Mouse (Mus musculus) megakaryocyte, adult 5-6 weeks (primary cell): Measurements from ENCODE around the gene Dusp6. TPM values are rescaled to one million over a fixed set of nuclear protein-coding genes. Genes with fewer than 3 reads are reported as not detected.
A peak's percentile ranks its signal among the peaks of the same experiment; 100 is the strongest.
"Not testable (repeated sequence)": the region's sequence is repeated elsewhere in the genome, so short reads cannot be mapped to it uniquely, and the experiment has no call there.

Experiments used
- ATAC-seq: 2 replicates; pipeline ENCODE4 v1.8.0; 2016; ENCODE audit warnings: mild to moderate bottlenecking, inconsistent platforms; ENCODE audit not compliant: poor library complexity, severe bottlenecking
- total RNA-seq, 2 experiments: library from RNA; stranded (forward) in 1 of 2; stranded (reverse) in 1 of 2; fragments of 153-499, 151-499 nt in 1 of 2; fragments of 221-1000, 200-1000 nt in 1 of 2; gene quantifications; 2 replicates each; pipeline versions ENCODE4 v1.2.3 to v1.2.4; 2015 to 2017

Dusp6 gene
- 47.6 and 51.1 TPM in 2 replicates for total RNA-seq (2015)
- 43.1 and 48.9 TPM in 2 replicates for total RNA-seq (2017)

GRCm38 (mm10) chr10:99262867-99263379 is at the start of gene Dusp6:
Gene Dusp6 (plus strand): TSS chr10:99263231.
- ATAC-seq = peak; percentile 68

- no peak for ATAC-seq
These were observed 48.4 kb upstream of the Dusp6 start for GRCm38 (mm10) chr10:99214421-99215299.

GRCm38 (mm10) chr10:99216570-99216969 is 46.5 kb upstream of the Dusp6 start:
- ATAC-seq = not testable (repeated sequence)

- ATAC-seq = no peak
These were observed 41.5 kb upstream of the Dusp6 start for GRCm38 (mm10) chr10:99221540-99221939.

- no peak for ATAC-seq
These were observed 40.3 kb upstream of the Dusp6 start for GRCm38 (mm10) chr10:99222726-99223125.

GRCm38 (mm10) chr10:99224218-99224617 is 38.8 kb upstream of the Dusp6 start:
- ATAC-seq = no peak

GRCm38 (mm10) chr10:99226782-99227181 is 36.2 kb upstream of the Dusp6 start:
- ATAC-seq = no peak

GRCm38 (mm10) chr10:99227968-99228864 is 34.8 kb upstream of the Dusp6 start:
- peak; percentile 46 for ATAC-seq

GRCm38 (mm10) chr10:99229031-99229684 is 33.9 kb upstream of the Dusp6 start:
- ATAC-seq = no peak

GRCm38 (mm10) chr10:99232518-99233227 is 30.4 kb upstream of the Dusp6 start:
- ATAC-seq = peak; percentile 90

- no peak for ATAC-seq
These were observed 28.7 kb upstream of the Dusp6 start for GRCm38 (mm10) chr10:99234336-99234735.

- ATAC-seq = no peak
These were observed 27.9 kb upstream of the Dusp6 start for GRCm38 (mm10) chr10:99235081-99235480.

GRCm38 (mm10) chr10:99237205-99237832 is 25.7 kb upstream of the Dusp6 start:
- ATAC-seq = no peak

- no peak for ATAC-seq
These were observed 24.5 kb upstream of the Dusp6 start for GRCm38 (mm10) chr10:99238537-99238936.

GRCm38 (mm10) chr10:99241284-99241828 is 21.7 kb upstream of the Dusp6 start:
- ATAC-seq = peak; percentile 14

- ATAC-seq = peak; percentile 85
These were observed 21.0 kb upstream of the Dusp6 start for GRCm38 (mm10) chr10:99241829-99242711.

GRCm38 (mm10) chr10:99242721-99243120 is 20.3 kb upstream of the Dusp6 start:
- no peak for ATAC-seq

- ATAC-seq = no peak
These were observed 19.0 kb upstream of the Dusp6 start for GRCm38 (mm10) chr10:99243907-99244489.
